Mouse (Mus musculus): ENCODE data around the gene Bri3. TPM values are rescaled to one million over a fixed set of nuclear protein-coding genes. Genes with fewer than 3 reads are reported as not detected.

Gene Bri3
- total RNA-seq, 2 experiments from 2014 or later, result 4.9 to 20.1 TPM

DNA sequence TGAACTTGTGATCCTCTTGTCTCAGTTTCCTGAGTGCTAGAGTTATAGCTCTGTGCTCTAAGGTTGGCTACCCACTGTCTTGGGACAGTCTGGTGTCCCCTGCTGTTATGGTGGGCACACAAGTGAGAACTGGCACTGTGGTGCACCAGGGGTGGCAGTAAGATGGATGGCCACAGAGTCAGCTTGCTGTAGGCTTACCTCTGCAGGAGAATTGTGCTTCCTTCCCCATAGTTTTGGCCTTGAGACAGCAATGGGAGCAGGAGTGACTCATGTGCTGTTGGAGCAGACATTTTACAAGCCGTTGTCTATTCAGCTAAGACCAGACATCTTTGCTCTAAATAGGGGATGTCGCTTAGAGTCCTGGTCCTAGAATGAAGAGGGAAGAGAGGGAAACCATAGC is 149.9 kb downstream of the Bri3 start:
- ATAC-seq (replicated peaks; ENCODE audit: low FRiP score, poor library complexity, severe bottlenecking), result no peak

GRCm38 (mm10) chr5:144397566-144397965 is 153.3 kb downstream of the Bri3 start:
- no peak for ATAC-seq (replicated peaks; ENCODE audit: low FRiP score, poor library complexity, severe bottlenecking)

DNA sequence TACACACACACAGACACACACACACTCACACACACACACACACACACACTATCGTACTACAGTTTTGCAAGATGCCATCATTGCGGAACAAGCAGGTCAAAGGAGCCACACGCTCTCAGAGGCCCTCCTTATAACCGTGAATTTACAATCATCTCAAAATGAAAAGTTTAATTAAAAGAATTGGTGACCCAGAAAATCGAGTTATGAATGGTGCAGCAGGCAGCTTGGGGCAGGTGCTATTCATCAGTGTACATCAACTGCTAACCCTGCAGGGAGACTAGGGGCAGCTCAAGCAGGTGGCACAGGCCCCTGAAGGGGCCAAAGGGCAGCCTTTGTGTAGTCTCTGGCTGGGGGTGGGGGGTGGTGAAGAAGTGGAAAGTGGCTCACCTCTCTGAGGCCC is 156.6 kb downstream of the Bri3 start:
- ATAC-seq (replicated peaks; ENCODE audit: low FRiP score, poor library complexity, severe bottlenecking), result no peak

GRCm38 (mm10) chr5:144406256-144406655 is 162.0 kb downstream of the Bri3 start:
- no peak for ATAC-seq (replicated peaks; ENCODE audit: low FRiP score, poor library complexity, severe bottlenecking)

GRCm38 (mm10) chr5:144410666-144411065 is 166.4 kb downstream of the Bri3 start:
- ATAC-seq (replicated peaks; ENCODE audit: low FRiP score, poor library complexity, severe bottlenecking), result no peak

- ATAC-seq (replicated peaks; ENCODE audit: low FRiP score, poor library complexity, severe bottlenecking), result no peak
These were observed 167.5 kb downstream of the Bri3 start for GRCm38 (mm10) chr5:144411702-144412101.

DNA sequence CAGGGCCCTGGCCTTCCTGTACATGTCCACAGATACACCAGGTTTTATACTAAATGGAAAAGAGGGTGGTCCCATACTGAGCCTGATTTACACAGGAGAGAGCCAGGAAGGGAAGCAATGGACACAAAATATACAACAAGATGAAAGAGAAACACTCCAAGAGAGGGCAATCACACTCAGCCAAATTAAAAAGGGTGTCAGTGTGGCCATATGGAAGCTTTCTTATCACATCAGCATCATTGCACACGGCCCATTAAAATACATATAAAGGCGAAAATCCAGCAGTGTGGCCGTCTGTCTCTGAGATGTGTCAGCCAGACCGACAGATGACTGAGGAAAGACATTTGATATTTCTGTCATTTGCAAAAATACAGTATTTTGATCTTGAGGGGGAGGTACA is 168.5 kb downstream of the Bri3 start:
- no peak for ATAC-seq (replicated peaks; ENCODE audit: low FRiP score, poor library complexity, severe bottlenecking)

DNA sequence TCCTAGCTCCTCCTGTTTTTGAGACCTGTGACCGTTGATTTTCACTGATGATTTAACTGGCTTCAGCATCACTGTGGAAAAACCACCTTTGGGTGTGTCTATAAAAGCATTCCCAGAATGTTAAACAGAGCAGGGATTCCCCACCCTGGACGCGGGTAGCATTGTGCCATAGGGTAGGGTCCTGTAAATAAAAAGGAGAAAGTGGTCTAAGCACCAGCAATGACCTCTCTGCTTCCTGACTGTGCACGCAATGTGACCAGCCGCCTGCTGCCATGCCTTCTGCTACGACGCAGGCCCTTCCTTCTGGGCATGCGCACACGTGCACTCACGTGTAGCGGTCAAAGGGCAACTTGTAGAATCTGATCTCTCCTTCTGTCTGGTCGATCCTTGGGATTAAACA is 174.2 kb downstream of the Bri3 start:
- no peak for ATAC-seq (replicated peaks; ENCODE audit: low FRiP score, poor library complexity, severe bottlenecking)

DNA sequence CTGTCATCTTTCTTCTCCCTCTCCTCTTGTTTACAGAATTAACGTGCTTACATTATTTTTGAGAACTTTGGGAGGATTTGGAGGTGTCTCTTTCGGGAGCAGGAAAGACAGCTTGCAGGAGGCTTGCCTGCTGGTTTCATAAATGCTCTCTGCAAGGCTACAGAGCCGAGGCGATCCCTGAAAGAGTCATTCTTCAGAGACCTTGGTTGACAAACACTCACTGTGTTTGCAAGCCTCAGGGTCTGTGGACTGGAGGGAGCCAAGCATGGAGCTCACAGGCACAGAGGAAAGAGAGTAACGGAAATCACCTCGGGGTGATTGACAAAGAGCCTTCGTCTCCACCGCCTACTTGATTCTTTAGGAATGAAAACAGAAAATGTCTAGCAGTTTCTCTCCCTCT is 175.8 kb downstream of the Bri3 start:
- ATAC-seq (replicated peaks; ENCODE audit: low FRiP score, poor library complexity, severe bottlenecking), result no peak

DNA sequence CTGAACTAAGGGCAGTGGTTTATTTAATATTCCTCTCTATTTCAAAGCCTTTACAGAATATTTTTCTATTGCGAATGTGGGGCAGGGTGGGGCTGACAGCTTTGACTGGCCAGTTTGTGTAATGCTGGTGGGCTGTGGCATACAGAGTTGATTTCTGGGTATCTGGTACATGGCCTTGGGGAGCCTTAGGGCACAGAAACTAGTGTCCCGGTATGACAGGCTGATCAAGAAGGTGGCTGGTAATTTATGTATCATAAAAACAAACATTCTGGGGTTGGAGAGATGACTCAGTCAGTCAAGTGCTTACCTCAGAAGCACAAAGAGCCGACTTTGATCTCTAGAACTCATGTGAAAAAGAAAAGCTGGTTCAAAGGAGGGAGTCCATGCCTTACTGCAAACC is 182.5 kb downstream of the Bri3 start:
- ATAC-seq (replicated peaks; ENCODE audit: low FRiP score, poor library complexity, severe bottlenecking), result no peak

DNA sequence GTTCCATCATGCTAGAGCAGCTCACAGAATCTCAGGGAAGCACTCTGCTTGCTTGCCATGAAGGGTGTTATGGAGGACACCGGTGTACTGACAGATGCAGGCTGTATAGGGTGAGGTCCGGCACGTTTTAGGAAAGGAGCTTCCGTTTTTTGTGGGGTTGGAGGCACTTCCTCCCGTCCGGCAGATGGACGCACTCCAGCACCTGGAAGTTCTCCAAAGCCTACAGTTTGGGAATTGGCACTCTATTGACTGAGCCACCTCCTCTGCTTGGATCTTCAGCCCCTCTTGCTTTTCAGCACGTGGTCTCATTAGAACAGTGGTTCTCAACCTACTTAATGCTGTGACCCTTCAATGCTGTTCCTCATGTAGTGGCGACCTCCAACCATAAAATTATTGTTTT is 183.6 kb downstream of the Bri3 start:
- no peak for ATAC-seq (replicated peaks; ENCODE audit: low FRiP score, poor library complexity, severe bottlenecking)

- ATAC-seq (replicated peaks; ENCODE audit: low FRiP score, poor library complexity, severe bottlenecking), result no peak
These were observed 187.2 kb downstream of the Bri3 start for GRCm38 (mm10) chr5:144431481-144431880.

- ATAC-seq (replicated peaks; ENCODE audit: low FRiP score, poor library complexity, severe bottlenecking), result no peak
These were observed 195.2 kb downstream of the Bri3 start for GRCm38 (mm10) chr5:144439286-144440040.

DNA sequence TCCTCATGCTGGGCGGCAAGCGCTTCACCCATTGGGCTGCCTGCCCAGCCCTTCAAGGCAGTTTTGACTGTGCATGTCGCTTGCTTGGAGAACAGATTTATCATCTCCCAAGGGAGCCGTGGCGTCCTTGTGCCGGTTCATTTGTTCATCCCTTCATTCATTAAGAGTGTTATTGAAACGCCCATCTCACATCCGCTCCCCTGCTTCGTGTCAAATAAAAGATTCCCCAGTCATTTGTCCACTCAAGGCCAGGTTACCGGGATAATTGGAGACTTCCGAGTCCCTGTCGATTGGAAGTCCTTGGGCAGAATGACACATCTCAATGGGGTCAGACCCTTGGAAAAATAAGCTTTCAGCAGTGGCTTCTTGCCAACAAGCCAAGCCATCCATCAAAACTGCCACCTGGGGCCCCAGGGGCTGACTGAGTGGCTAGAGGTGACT is 197.6 kb downstream of the Bri3 start:
- no peak for ATAC-seq (replicated peaks; ENCODE audit: low FRiP score, poor library complexity, severe bottlenecking)

DNA sequence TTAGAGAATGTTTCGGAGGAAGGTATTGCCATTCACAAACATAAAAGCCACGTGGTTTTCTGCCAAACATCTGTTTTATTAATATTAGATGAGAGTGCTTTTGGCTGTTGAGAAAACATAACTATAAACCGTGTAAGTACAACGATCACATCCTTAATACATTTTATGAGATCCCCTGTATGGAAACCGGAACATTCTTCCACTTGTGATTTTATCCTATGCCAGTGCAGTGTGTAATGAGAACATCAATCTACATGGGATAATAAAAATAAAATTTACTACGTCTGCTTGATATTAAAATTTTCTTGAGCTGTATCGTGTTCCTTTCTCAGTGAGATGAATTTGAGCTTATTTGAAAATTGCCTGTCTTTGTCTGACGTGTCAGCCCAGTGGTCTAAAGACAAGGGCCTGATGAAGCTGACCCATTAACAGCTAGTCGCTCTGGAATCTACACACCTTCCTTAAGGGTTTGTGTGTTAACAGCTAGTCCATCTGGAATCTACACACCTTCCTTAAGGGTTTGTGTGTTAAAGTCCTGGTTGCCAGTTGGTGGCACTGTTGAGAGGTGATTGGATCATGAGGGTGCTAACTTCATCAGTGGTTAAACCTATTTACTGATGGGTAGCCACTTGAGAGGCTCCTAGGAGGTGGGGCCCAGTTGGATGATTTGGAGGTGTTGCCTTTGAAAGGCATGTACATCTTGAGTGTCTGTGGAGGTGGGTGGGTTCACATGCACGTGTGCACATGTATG is 202.4 kb downstream of the Bri3 start:
- ATAC-seq (replicated peaks; ENCODE audit: low FRiP score, poor library complexity, severe bottlenecking), result no peak

GRCm38 (mm10) chr5:144447226-144447616 is 203.0 kb downstream of the Bri3 start:
- no peak for ATAC-seq (replicated peaks; ENCODE audit: low FRiP score, poor library complexity, severe bottlenecking)

- ATAC-seq (replicated peaks; ENCODE audit: low FRiP score, poor library complexity, severe bottlenecking), result no peak
These were observed 203.7 kb downstream of the Bri3 start for GRCm38 (mm10) chr5:144447975-144448374.

- no peak for ATAC-seq (replicated peaks; ENCODE audit: low FRiP score, poor library complexity, severe bottlenecking)
These were observed 208.7 kb downstream of the Bri3 start for GRCm38 (mm10) chr5:144452776-144453455.

DNA sequence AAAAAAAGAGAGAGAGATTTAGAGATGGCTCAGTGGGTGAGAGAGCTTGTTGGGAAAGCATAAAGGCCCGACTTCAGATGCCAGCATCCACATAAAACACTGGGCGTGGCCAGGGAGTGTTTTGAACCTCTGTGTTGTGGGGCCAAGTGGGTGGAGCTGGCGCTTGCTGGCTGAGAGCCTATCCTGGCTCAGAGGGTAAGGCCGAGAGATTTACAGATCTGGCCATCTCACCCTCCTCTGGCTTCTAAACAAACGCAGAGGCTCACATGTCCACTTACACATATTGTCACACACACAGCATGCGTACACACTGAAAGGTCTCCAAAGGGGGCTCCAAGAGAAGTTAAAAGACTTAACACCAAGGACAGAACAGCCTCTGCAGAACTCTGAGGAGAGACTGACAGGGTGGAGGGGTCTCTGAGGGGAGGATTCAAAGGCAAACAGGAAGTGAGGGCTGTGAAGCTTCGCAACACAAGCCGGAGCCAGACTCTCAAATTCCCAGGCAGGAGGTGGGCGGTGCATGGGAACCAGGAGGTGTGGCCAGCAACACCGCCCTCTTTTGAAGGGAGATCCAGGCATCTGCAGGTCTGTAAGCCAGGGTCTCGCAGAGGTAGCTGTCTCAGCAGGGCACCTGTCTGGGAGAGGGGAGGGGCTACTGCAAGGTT is 213.5 kb downstream of the Bri3 start:
- ATAC-seq (replicated peaks; ENCODE audit: low FRiP score, poor library complexity, severe bottlenecking), result no peak

- ATAC-seq (replicated peaks; ENCODE audit: low FRiP score, poor library complexity, severe bottlenecking), result no peak
These were observed 222.8 kb downstream of the Bri3 start for GRCm38 (mm10) chr5:144466987-144467386.

All from erythroid progenitor cell, adult 5-6 weeks (primary cell).